Mouse (Mus musculus) embryonic facial prominence, embryonic 14.5 days (tissue): ENCODE data around the gene Slc35f3. TPM values are rescaled to one million over a fixed set of nuclear protein-coding genes. Genes with fewer than 3 reads are reported as not detected.
A peak's percentile ranks its signal among the peaks of the same experiment; 100 is the strongest.
"Not testable (repeated sequence)": the region's sequence is repeated elsewhere in the genome, so short reads cannot be mapped to it uniquely, and the experiment has no call there.

Source experiments
- ATAC-seq: fragments of 200-750 bp; cut with Nextera tagmentation; 2 replicates; pipeline ENCODE4 v1.8.0; 2017; ENCODE audit warnings: low read depth, moderate number of reproducible peaks, moderate TSS enrichment
- DNase-seq: peaks from one replicate; pipeline ENCODE4 v3.0.0-alpha.2; 2015; ENCODE audit warnings: low spot score
- H3K27ac ChIP-seq: fragments of 300-500 bp; sonication (generic); replicated peaks from 2 replicates; pipeline ENCODE4 v1.5.1; 2014; ENCODE audit warnings: low read depth, mild to moderate bottlenecking, low read length, moderate library complexity
- H3K27me3 ChIP-seq: fragments of 300-500 bp; sonication (generic); replicated peaks from 2 replicates; pipeline ENCODE4 v1.6.1; 2014; ENCODE audit warnings: low read length; ENCODE audit not compliant: control insufficient read depth, insufficient read depth
- H3K36me3 ChIP-seq: fragments of 300-500 bp; sonication (generic); 2 replicates; pipeline ENCODE4 v1.6.1; 2014; ENCODE audit warnings: low read length, mixed read lengths; ENCODE audit not compliant: control insufficient read depth, insufficient read depth
- H3K4me1 ChIP-seq: fragments of 300-500 bp; sonication (generic); 2 replicates; pipeline ENCODE4 v1.6.1; 2014; ENCODE audit warnings: antibody characterized with exemption, low read length; ENCODE audit not compliant: control insufficient read depth, insufficient read depth
- H3K4me2 ChIP-seq: fragments of 300-500 bp; sonication (generic); 2 replicates; pipeline ENCODE4 v1.6.1; 2014; ENCODE audit warnings: low read depth, mild to moderate bottlenecking, low read length, moderate library complexity, mixed read lengths
- H3K4me3 ChIP-seq: fragments of 300-500 bp; sonication (generic); 2 replicates; pipeline ENCODE4 v1.5.1; 2014; ENCODE audit warnings: low read depth, mild to moderate bottlenecking, low read length
- H3K9ac ChIP-seq: fragments of 300-500 bp; sonication (generic); 2 replicates; pipeline ENCODE4 v1.6.1; 2014; ENCODE audit warnings: low read depth, mild to moderate bottlenecking, low read length, moderate library complexity, mixed read lengths
- H3K9me3 ChIP-seq: fragments of 300-500 bp; sonication (generic); 2 replicates; pipeline ENCODE4 v1.6.1; 2016; ENCODE audit warnings: low read length; ENCODE audit not compliant: control insufficient read depth
- WGBS: fragments of 180-500 bp; shearing (Covaris S2); extraction: QIAGEN DNeasy Blood & Tissue Kit; methylation state at CpG from one replicate; pipeline ENCODE4 v1.1.7; 2014; 5-methylcytosine and 5-hydroxymethylcytosine counted together
- polyA plus RNA-seq: library from polyadenylated mRNA; unstranded; fragments of >200 nt; fragmentation: Nextera tagmentation; extraction: Ambion mirVana; gene quantifications from 2 replicates; pipeline ENCODE4 v1.2.1, GENCODE M21; 2014

Slc35f3 gene
- polyA plus RNA-seq, 1 experiment from 2014 or later: 1.2 TPM

- DNase-seq: peak; percentile 2
- H3K27me3 ChIP-seq: no peaks in the 10 kb centered on the region
- no peak for ATAC-seq
Observed at GRCm38 (mm10) chr8:126395917-126396316, 97.6 kb downstream of the Slc35f3 start.

DNA sequence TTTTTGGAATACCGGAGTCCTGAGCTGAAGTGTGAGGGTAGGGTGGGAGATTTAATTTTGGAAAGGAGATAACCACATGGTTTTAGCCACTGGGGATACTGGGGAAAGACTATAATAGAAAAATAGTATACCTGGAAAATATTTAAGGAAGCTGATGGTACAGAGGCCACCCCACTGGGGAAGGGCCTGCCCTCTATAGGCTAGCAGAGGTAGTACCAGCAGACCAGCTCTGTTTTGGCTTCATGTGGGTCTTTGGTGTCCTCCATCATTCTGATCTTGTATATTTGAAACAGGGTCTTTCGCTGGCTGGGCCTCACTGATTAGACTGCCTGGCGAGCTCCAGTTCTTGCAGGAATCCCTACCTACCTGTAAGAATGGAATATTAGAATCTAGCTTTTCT, 100.0 kb downstream of the Slc35f3 start:
- Histone ChIP-seq H3K27me3 (no peaks in the 10 kb centered on the region), H3K9me3 (no peaks in the 10 kb centered on the region), H3K4me1 (no peaks in the 10 kb centered on the region), H3K27ac (no peak overlapping the region), H3K36me3 (no peaks in the 10 kb centered on the region), H3K4me3 (no peak overlapping the region), H3K9ac (no peak overlapping the region), H3K4me2 (no peak overlapping the region)
- ATAC-seq (no peak), DNase-seq (no peak)
- 80% methylated on average over 3 of the region's 3 CpGs for WGBS

More at GRCm38 (mm10) chr8:126395917-126396316, 97.6 kb downstream of the Slc35f3 start:
- H3K9ac ChIP-seq: no peak overlapping the region
- no peak overlapping the region for H3K4me2 ChIP-seq
- WGBS: 56% methylated on average over 5 of the region's 5 CpGs
- H3K4me3 ChIP-seq: no peak overlapping the region
- H3K4me1 ChIP-seq: no peaks in the 10 kb centered on the region
- no peaks in the 10 kb centered on the region for H3K9me3 ChIP-seq
- H3K36me3 ChIP-seq: no peaks in the 10 kb centered on the region
- no peak overlapping the region for H3K27ac ChIP-seq

DNA sequence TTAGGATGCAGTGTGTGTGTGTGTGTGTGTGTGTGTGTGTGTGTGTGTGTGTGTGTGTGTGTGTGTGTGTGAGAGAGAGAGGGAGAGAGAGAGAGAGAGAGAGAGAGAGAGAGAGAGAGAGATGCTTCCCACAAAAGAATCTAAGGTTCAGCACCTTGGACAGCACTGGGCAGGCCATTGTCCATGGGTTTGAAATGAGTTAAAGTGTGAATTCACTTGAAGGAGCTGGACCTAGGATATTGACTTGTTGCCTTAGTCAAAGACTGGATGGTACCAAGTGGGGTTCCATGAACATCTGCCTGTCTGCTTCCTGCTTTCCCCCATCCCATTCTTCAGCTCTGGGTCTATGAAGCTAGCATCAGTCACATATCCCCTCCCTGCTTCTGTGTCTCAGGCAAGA, 106.2 kb downstream of the Slc35f3 start:
- H3K9me3 ChIP-seq, H3K9ac ChIP-seq, H3K27ac ChIP-seq, H3K4me2 ChIP-seq, H3K4me1 ChIP-seq, ATAC-seq, H3K27me3 ChIP-seq, H3K4me3 ChIP-seq, H3K36me3 ChIP-seq: not testable (repeated sequence)
- DNase-seq: peak; percentile 47

DNA sequence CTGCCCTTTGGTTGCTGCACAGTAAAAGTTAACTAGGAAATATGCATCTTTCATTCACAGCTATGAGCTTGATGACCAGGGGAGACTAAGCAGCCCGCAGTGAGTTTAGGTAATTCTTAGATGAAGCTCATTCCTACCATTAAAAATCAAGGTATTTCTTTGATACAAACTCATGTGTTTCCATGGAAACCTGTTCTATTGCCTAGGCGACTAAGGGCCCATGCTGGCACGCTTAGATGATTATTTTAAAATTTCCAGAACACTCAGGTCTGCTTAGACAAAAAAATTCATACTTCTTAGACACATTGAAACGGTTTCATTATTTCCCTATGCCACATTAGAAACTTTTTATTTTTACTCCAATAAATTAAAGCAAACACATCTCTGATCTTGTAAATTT, 106.7 kb downstream of the Slc35f3 start:
- WGBS: 77% methylated on average over 4 of the region's 4 CpGs
- Histone ChIP-seq H3K4me2 (no peak overlapping the region), H3K4me1 (no peaks in the 10 kb centered on the region), H3K9me3 (no peaks in the 10 kb centered on the region), H3K36me3 (no peaks in the 10 kb centered on the region), H3K27ac (no peak overlapping the region), H3K9ac (no peak overlapping the region), H3K4me3 (no peak overlapping the region), H3K27me3 (no peaks in the 10 kb centered on the region)
- no peak for DNase-seq
- no peak for ATAC-seq

GRCm38 (mm10) chr8:126420834-126421233, 122.5 kb downstream of the Slc35f3 start:
- DNase-seq (no peak), ATAC-seq (no peak)
- H3K4me3 ChIP-seq: no peak overlapping the region
- H3K27me3 ChIP-seq: no peaks in the 10 kb centered on the region
- no peaks in the 10 kb centered on the region for H3K9me3 ChIP-seq
- WGBS: 73% methylated on average over 3 of the region's 3 CpGs
- H3K4me2 ChIP-seq: no peak overlapping the region
- peaks cover 12% of the 10 kb centered on the region for H3K36me3 ChIP-seq
- no peak overlapping the region for H3K27ac ChIP-seq
- H3K9ac ChIP-seq: no peak overlapping the region
- peaks cover 6% of the 10 kb centered on the region; the same call in 1 of the 2 replicates for H3K4me1 ChIP-seq

- under 1% methylated on average over 50 of the region's 61 CpGs for WGBS
- Histone ChIP-seq H3K9me3 (no peaks in the 10 kb centered on the region), H3K27ac (no peak within 1 kb of the TSS; the same call in 1 of the 2 replicates), H3K4me3 (peak within 1 kb of the TSS; percentile 91), H3K9ac (peak within 1 kb of the TSS; percentile 90), H3K4me2 (peak within 1 kb of the TSS; percentile 68), H3K4me1 (peaks cover 6% of the 10 kb centered on the region; the same call in 1 of the 2 replicates), H3K36me3 (peaks cover 28% of the 10 kb centered on the region), H3K27me3 (no peaks in the 10 kb centered on the region)
- DNase-seq (peak; percentile 98), ATAC-seq (peak; percentile 99)
Observed at GRCm38 (mm10) chr8:126422174-126422919, 124.0 kb downstream of the Slc35f3 start, which contains the start of gene Coa6. Gene Coa6 (plus strand): TSS chr8:126422515.

DNA sequence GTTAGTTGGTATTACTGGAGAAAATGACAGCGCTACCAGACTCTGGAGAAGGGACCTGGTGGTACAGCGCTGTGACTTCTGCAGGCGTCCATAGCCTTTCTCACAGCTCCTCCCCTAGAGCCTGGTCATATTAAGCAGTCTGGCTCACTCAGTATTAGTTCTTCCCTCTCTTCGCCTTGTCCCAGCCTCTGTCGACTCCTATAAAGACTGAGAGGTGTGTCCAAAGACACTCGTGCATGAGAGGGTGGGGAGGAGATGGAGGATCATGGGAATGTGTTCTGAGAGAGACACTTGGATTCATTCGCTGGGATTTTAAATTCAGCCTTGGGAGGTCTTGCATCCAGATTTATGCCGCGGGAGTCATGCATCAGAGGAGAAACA, 124.6 kb downstream of the Slc35f3 start:
- Histone ChIP-seq H3K4me2 (peak overlapping the region; percentile 68), H3K27me3 (no peaks in the 10 kb centered on the region), H3K4me3 (peak overlapping the region; percentile 91), H3K4me1 (peaks cover 6% of the 10 kb centered on the region; the same call in 1 of the 2 replicates), H3K36me3 (peaks cover 33% of the 10 kb centered on the region), H3K27ac (no peak overlapping the region; the same call in 1 of the 2 replicates), H3K9ac (peak overlapping the region; percentile 90), H3K9me3 (no peaks in the 10 kb centered on the region)
- WGBS: 4% methylated on average over 9 of the region's 9 CpGs
- peak; percentile 31 for DNase-seq
- ATAC-seq: peak; percentile 42; the same call in 1 of the 2 replicates

DNA sequence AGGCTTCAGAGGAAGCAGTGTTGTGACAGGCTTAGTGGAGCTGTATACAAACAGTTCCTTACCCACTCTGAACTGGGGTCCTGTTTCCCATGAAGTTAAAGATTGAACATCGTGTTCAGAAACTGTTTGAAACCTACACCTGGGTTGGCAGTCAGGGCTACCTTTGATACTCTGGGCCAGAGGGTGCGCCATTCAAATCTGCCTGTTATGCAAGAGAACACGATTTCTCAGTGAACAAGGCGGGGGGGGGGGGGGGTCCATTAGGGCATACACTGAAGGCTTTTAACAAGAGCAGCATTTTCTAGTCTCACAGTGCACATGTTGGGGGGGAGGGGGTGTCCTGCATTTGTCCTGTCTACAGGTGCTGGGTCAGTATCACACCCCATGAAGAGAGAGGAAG, 125.8 kb downstream of the Slc35f3 start:
- ATAC-seq (no peak), DNase-seq (no peak)
- Histone ChIP-seq H3K9me3 (no peaks in the 10 kb centered on the region), H3K36me3 (peaks cover 46% of the 10 kb centered on the region), H3K9ac (0 out of 2 replicates have a peak overlapping the region, but pooled peaks have one; percentile 90), H3K4me2 (no peak overlapping the region), H3K4me1 (peaks cover 6% of the 10 kb centered on the region; the same call in 1 of the 2 replicates), H3K27ac (no peak overlapping the region), H3K4me3 (no peak overlapping the region), H3K27me3 (no peaks in the 10 kb centered on the region)
- 79% methylated on average over 4 of the region's 4 CpGs for WGBS

GRCm38 (mm10) chr8:126424946-126425345, 126.6 kb downstream of the Slc35f3 start:
- H3K4me2 ChIP-seq: no peak overlapping the region
- H3K4me1 ChIP-seq: peaks cover 6% of the 10 kb centered on the region; the same call in 1 of the 2 replicates
- ATAC-seq: no peak
- H3K36me3 ChIP-seq: peaks cover 54% of the 10 kb centered on the region
- H3K27ac ChIP-seq: no peak overlapping the region
- DNase-seq: no peak
- WGBS: 72% methylated on average over 1 of the region's 1 CpGs
- no peaks in the 10 kb centered on the region for H3K27me3 ChIP-seq
- no peak overlapping the region for H3K4me3 ChIP-seq
- H3K9ac ChIP-seq: no peak overlapping the region
- no peaks in the 10 kb centered on the region for H3K9me3 ChIP-seq
